Comparison of ENCODE assay signal across 10 mouse cellular contexts in genomic region chr1:133328896-133329637, GRCm38 (mm10). TPM values are rescaled to one million over a fixed set of nuclear protein-coding genes. Genes with fewer than 3 reads are reported as not detected.
DNase-seq lines count a peak whose midpoint lies in the region; ATAC-seq and TF ChIP-seq lines count a peak whose summit lies in the region.
"Had no signal": no experiment of that assay in that cellular context is flagged by ENCODE, and none has a peak within 500 bp of the region (broad histone marks: within the 10 kb centered on the region; RNA-seq: fewer than 3 reads in every experiment).

No protein-coding gene starts in this region.

- H3K27ac ChIP-seq in heart, embryonic 15.5 days: no peak overlapping the region
- no peak overlapping the region for H3K27ac ChIP-seq in forebrain, embryonic 11.5 days (ENCODE audit: low read depth, low read length)
- no peak overlapping the region for H3K27ac ChIP-seq in midbrain, postnatal 0 days (ENCODE audit: low read depth, low read length)

- ATAC-seq in heart, embryonic 15.5 days (replicated peaks; ENCODE audit: insufficient number of reproducible peaks, insufficient read depth, low FRiP score, low read depth): no peak; the same call in 1 of the 2 replicates
- ATAC-seq in forebrain, embryonic 11.5 days (replicated peaks; ENCODE audit: low FRiP score): no peak
- no peak for ATAC-seq in midbrain, postnatal 0 days (ENCODE audit: low FRiP score)
- no peak for ATAC-seq in cerebellum, adult (ENCODE audit: insufficient number of reproducible peaks, low FRiP score, low TSS enrichment)

- DNase-seq in heart, postnatal 25 days (ENCODE audit: low spot score): no peak
- DNase-seq in forebrain, embryonic 11.5 days (ENCODE audit: low spot score): peak; percentile 60
- peak; percentile 11 for DNase-seq in liver
- DNase-seq in midbrain, postnatal 0 days (ENCODE audit: low spot score): no peak
- no peak for DNase-seq in layer of hippocampus, adult 8-10 months (ENCODE audit: low spot score in 2 of 2)
- no peak for DNase-seq in left cerebral cortex, adult 9 months (ENCODE audit: low spot score in 2 of 2)

- peak overlapping the region; percentile 31; the same call in 1 of the 2 replicates for H3K9ac ChIP-seq in heart, embryonic 15.5 days
- H3K9ac ChIP-seq in forebrain, embryonic 11.5 days (ENCODE audit: low read length): peak overlapping the region; percentile 39
- H3K9ac ChIP-seq in midbrain, postnatal 0 days (replicated peaks; ENCODE audit: low read length, poor library complexity, severe bottlenecking): peak overlapping the region; percentile 50; the same call in 1 of the 2 replicates

- H3K4me2 ChIP-seq in heart, embryonic 15.5 days: peak overlapping the region; percentile 64
- H3K4me2 ChIP-seq in forebrain, embryonic 11.5 days (ENCODE audit: low read depth, low read length, severe bottlenecking): peak overlapping the region; percentile 65
- H3K4me2 ChIP-seq in midbrain, postnatal 0 days (ENCODE audit: low read depth, low read length, poor library complexity, severe bottlenecking): peak overlapping the region; percentile 45

- WGBS in heart, embryonic 15.5 days: 6% methylated on average over 34 of the region's 34 CpGs
- WGBS in forebrain, embryonic 11.5 days: 7% methylated on average over 34 of the region's 34 CpGs
- 11% methylated on average over 34 of the region's 34 CpGs for WGBS in midbrain, postnatal 0 days

- peaks cover 38% of the 10 kb centered on the region for H3K27me3 ChIP-seq in heart, embryonic 15.5 days
- H3K27me3 ChIP-seq in forebrain, embryonic 11.5 days (ENCODE audit: control insufficient read depth, insufficient read depth, low read length): peaks cover 2% of the 10 kb centered on the region; the same call in 1 of the 2 replicates
- no peaks in the 10 kb centered on the region for H3K27me3 ChIP-seq in midbrain, postnatal 0 days (ENCODE audit: insufficient read depth, low read length)

- no peak for TF ChIP-seq CTCF in midbrain, postnatal 0 days (IDR thresholded peaks at IDR 0.05)

- peak overlapping the region; percentile 32 for H3K4me3 ChIP-seq in heart, embryonic 15.5 days
- peak overlapping the region; percentile 19 for H3K4me3 ChIP-seq in forebrain, embryonic 11.5 days (ENCODE audit: low read depth, low read length)
- peak overlapping the region; percentile 19; the same call in 1 of the 2 replicates for H3K4me3 ChIP-seq in midbrain, postnatal 0 days (ENCODE audit: low read depth, low read length)

- H3K9me3 ChIP-seq in heart, embryonic 15.5 days (replicated peaks): no peaks in the 10 kb centered on the region
- H3K9me3 ChIP-seq in forebrain, embryonic 11.5 days (ENCODE audit: control insufficient read depth, low read length): no peaks in the 10 kb centered on the region
- H3K9me3 ChIP-seq in midbrain, postnatal 0 days (ENCODE audit: low read length): no peaks in the 10 kb centered on the region

- intact Hi-C loops in heart, postnatal 25 days (cut with DNase I): no loop called here

- H3K4me1 ChIP-seq in heart, embryonic 15.5 days (replicated peaks): peaks cover 8% of the 10 kb centered on the region
- H3K4me1 ChIP-seq in forebrain, embryonic 11.5 days (replicated peaks; ENCODE audit: control insufficient read depth, insufficient read depth, low read length): peaks cover 10% of the 10 kb centered on the region
- peaks cover 19% of the 10 kb centered on the region; the same call in 1 of the 2 replicates for H3K4me1 ChIP-seq in midbrain, postnatal 0 days (ENCODE audit: insufficient read depth, low read length)

- H3K36me3 ChIP-seq in heart, embryonic 15.5 days: no peaks in the 10 kb centered on the region
- no peaks in the 10 kb centered on the region for H3K36me3 ChIP-seq in forebrain, embryonic 11.5 days (ENCODE audit: control insufficient read depth, insufficient read depth, low read length)
- H3K36me3 ChIP-seq in midbrain, postnatal 0 days (ENCODE audit: insufficient read depth, low read length): no peaks in the 10 kb centered on the region

RNA-seq across cellular contexts. Expression of gene Kiss1, which starts 7.4 kb away (rescaled TPM):
- 0.62 TPM in 1 of 2 replicates, not detected in the other for polyA plus RNA-seq in heart, embryonic 15.5 days (2015; fragmentation: Nextera tagmentation; extraction: Ambion mirVana)
- total RNA-seq in heart, postnatal 25 days (2021): not detected
- 0.43 TPM in 1 of 2 replicates, not detected in the other for polyA plus RNA-seq in forebrain, embryonic 11.5 days (2014; fragmentation: Nextera tagmentation; extraction: Ambion mirVana)
- not detected in 2 replicates for total RNA-seq in midbrain, postnatal 0 days (2014; rRNA removed)
- polyA plus RNA-seq in midbrain, postnatal 0 days (2015; fragmentation: Nextera tagmentation; extraction: Ambion mirVana): 0.47 and 2.6 TPM in 2 replicates
- total RNA-seq in layer of hippocampus, adult 8-10 months (2022): not detected
- total RNA-seq: CH12.LX had no signal
- polyA plus RNA-seq: spleen, adult 2 months had no signal

RNA-seq across cellular contexts. Expression of gene Golt1a, which starts 19.5 kb away (rescaled TPM):
- polyA plus RNA-seq in heart, embryonic 15.5 days (2015; fragmentation: Nextera tagmentation; extraction: Ambion mirVana): 0.42 TPM in 1 of 2 replicates, not detected in the other
- not detected for total RNA-seq in heart, postnatal 25 days (2021)
- not detected in 2 replicates for polyA plus RNA-seq in forebrain, embryonic 11.5 days (2014; fragmentation: Nextera tagmentation; extraction: Ambion mirVana)
- not detected in 2 replicates for total RNA-seq in midbrain, postnatal 0 days (2014; rRNA removed)
- not detected in 2 replicates for polyA plus RNA-seq in midbrain, postnatal 0 days (2015; fragmentation: Nextera tagmentation; extraction: Ambion mirVana)
- total RNA-seq in layer of hippocampus, adult 8-10 months (2022): not detected
- total RNA-seq: CH12.LX had no signal
- polyA plus RNA-seq: spleen, adult 2 months had no signal

RNA-seq across cellular contexts. Expression of gene Ren1, which starts 21.2 kb away (rescaled TPM):
- 0.30 and 2.2 TPM in 2 replicates for polyA plus RNA-seq in heart, embryonic 15.5 days (2015; fragmentation: Nextera tagmentation; extraction: Ambion mirVana)
- total RNA-seq in heart, postnatal 25 days (2021): under 1 TPM; 0.21 to 0.28 TPM
- polyA plus RNA-seq in forebrain, embryonic 11.5 days (2014; fragmentation: Nextera tagmentation; extraction: Ambion mirVana): not detected in 2 replicates
- total RNA-seq in midbrain, postnatal 0 days (2014; rRNA removed): 0.14 TPM in 1 of 2 replicates, not detected in the other
- polyA plus RNA-seq in midbrain, postnatal 0 days (2015; fragmentation: Nextera tagmentation; extraction: Ambion mirVana): 0.23 TPM in 1 of 2 replicates, not detected in the other
- total RNA-seq in layer of hippocampus, adult 8-10 months (2022): not detected
- polyA plus RNA-seq: spleen, adult 2 months had no signal

RNA-seq across cellular contexts. Expression of gene Etnk2, which starts 34.3 kb away (rescaled TPM):
- 1.3 and 1.5 TPM in 2 replicates for polyA plus RNA-seq in heart, embryonic 15.5 days (2015; fragmentation: Nextera tagmentation; extraction: Ambion mirVana)
- under 1 TPM; 0.45 to 0.57 TPM for total RNA-seq in heart, postnatal 25 days (2021)
- polyA plus RNA-seq in forebrain, embryonic 11.5 days (2014; fragmentation: Nextera tagmentation; extraction: Ambion mirVana): 1.8 and 2.7 TPM in 2 replicates
- total RNA-seq in midbrain, postnatal 0 days (2014; rRNA removed): 49.8 and 52.0 TPM in 2 replicates
- polyA plus RNA-seq in midbrain, postnatal 0 days (2015; fragmentation: Nextera tagmentation; extraction: Ambion mirVana): 34.5 and 37.2 TPM in 2 replicates
- total RNA-seq in layer of hippocampus, adult 8-10 months (2022): 1 to 10 TPM; 2.0 to 3.3 (median 2.5) TPM

Comparison
In these comparisons a context has a peak if more than half of its experiments do, and no peak if none do; other contexts are left out.
1. DNase-seq: peak in forebrain, embryonic 11.5 days (single experiment) and liver (single experiment); none in heart, postnatal 25 days (single experiment), midbrain, postnatal 0 days (single experiment), layer of hippocampus, adult 8-10 months (0 of 2) and left cerebral cortex, adult 9 months (0 of 2).
2. Peak in every context shown above with its lines, with median percentiles within 50 percentile points of each other: H3K4me2 ChIP-seq, H3K4me3 ChIP-seq and H3K9ac ChIP-seq.